Mouse (Mus musculus) heart, postnatal 0 days (tissue): ENCODE results near the gene Fmc1. TPM values are rescaled to one million over a fixed set of nuclear protein-coding genes. Genes with fewer than 3 reads are reported as not detected.
A peak's percentile ranks its signal among the peaks of the same experiment; 100 is the strongest.

Experiments used
- ATAC-seq: fragments of 200-750 bp; cut with Nextera tagmentation; 2 replicates; pipeline ENCODE4 v1.8.0; 2017; ENCODE audit warnings: low read depth, moderate number of reproducible peaks, moderate library complexity; ENCODE audit not compliant: insufficient read depth
- DNase-seq: peaks from one replicate; pipeline ENCODE4 v3.0.0-alpha.2; 2016; ENCODE audit warnings: low spot score
- H3K27ac ChIP-seq: fragments of 300-500 bp; sonication (generic); 2 replicates; pipeline ENCODE4 v1.5.1; 2014; ENCODE audit warnings: low read depth, mild to moderate bottlenecking
- H3K27me3 ChIP-seq: fragments of 300-500 bp; sonication (generic); 2 replicates; pipeline ENCODE4 v1.6.1; 2014; ENCODE audit warnings: low read length, mixed read lengths; ENCODE audit not compliant: control insufficient read depth, insufficient read depth
- H3K36me3 ChIP-seq: fragments of 300-500 bp; sonication (generic); replicated peaks from 2 replicates; pipeline ENCODE4 v1.6.1; 2014; ENCODE audit warnings: low read length, mixed read lengths; ENCODE audit not compliant: control insufficient read depth, insufficient read depth
- H3K4me1 ChIP-seq: fragments of 300-500 bp; sonication (generic); 2 replicates; pipeline ENCODE4 v1.6.1; 2014; ENCODE audit warnings: antibody characterized with exemption; ENCODE audit not compliant: control insufficient read depth, insufficient read depth
- H3K4me2 ChIP-seq: fragments of 300-500 bp; sonication (generic); 2 replicates; pipeline ENCODE4 v1.6.1; 2014; ENCODE audit warnings: low read depth, mild to moderate bottlenecking, low read length, moderate library complexity
- H3K4me3 ChIP-seq: fragments of 300-500 bp; sonication (generic); 2 replicates; pipeline ENCODE4 v1.5.1; 2014; ENCODE audit warnings: low read depth, low read length
- H3K9ac ChIP-seq: fragments of 300-500 bp; sonication (generic); replicated peaks from 2 replicates; pipeline ENCODE4 v1.6.1; 2014; ENCODE audit warnings: low read depth, low read length, mixed read lengths
- H3K9me3 ChIP-seq: fragments of 300-500 bp; sonication (generic); replicated peaks from 2 replicates; pipeline ENCODE4 v1.6.1; 2016; ENCODE audit warnings: low read length; ENCODE audit not compliant: control insufficient read depth
- CTCF ChIP-seq: IDR thresholded peaks from 2 replicates; pipeline ENCODE4 v1.5.1; 2016; ENCODE audit warnings: antibody characterized with exemption, control low read depth, low read depth
- EP300 ChIP-seq: IDR thresholded peaks from 2 replicates; pipeline ENCODE4 v1.6.1; 2016; ENCODE audit warnings: antibody characterized with exemption, low read depth
- WGBS: fragments of 180-500 bp; shearing (Covaris S2); extraction: QIAGEN DNeasy Blood & Tissue Kit; methylation state at CpG from one replicate; pipeline ENCODE4 v1.1.7; 2014; 5-methylcytosine and 5-hydroxymethylcytosine counted together
- polyA plus RNA-seq: library from polyadenylated mRNA; unstranded; fragments of >200 nt; fragmentation: Nextera tagmentation; extraction: Ambion mirVana; gene quantifications from 2 replicates; pipeline ENCODE4 v1.2.1, GENCODE M21; 2015
- total RNA-seq: library from RNA; depleted of rRNA; stranded (reverse); fragments of >200 nt; gene quantifications from 2 replicates; pipeline ENCODE4 v1.2.3, GENCODE M21; 2014; ENCODE audit warnings: low replicate concordance; rRNA removed

The Fmc1 gene
- 119 and 185 TPM in 2 replicates for total RNA-seq
- 453 and 460 TPM in 2 replicates for polyA plus RNA-seq

DNA sequence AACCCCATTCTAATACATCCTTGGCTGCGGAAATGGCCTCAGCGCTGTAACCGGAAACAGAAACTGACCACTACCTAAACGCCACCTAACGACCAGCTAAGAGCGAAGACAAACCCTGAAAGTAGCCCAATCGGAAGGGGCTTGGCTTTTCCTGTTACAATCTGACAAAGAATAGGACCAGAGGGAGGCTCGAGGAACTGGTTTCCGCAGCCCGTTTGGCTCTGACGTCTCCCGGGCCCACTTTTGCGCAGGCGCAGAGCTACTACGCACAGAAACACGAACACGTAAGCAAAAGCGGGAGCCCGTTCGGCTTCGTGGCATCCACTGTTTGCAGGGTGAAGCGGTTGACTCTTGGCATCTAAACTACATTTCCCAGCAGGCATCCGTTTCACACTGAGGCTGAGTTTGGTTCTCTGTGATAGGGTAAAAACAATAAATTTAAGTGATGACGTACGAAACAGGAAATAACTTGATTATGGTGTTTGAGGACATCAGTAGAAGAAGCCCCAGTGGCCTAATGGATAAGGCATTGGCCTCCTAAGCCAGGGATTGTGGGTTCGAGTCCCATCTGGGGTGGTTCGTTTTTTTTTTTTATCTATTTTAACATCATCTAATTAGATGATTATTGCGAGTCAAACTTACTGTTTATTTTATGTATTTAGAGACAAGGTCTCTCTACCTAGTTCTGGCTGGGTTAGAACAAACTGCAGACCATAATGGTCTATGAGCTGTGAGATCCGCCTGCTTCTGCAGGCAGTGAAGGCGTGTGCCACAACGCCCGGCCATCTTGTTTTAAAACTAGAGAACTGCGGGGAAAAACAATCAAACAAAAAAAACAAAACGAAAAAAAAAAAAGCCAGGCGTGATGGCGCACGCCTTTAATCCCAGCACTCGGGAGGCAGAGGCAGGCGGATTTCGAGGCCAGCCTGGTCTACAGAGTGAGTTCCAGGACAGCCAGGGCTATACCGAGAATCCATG lies at the start of gene Fmc1:
TSS of gene Fmc1 (plus strand) at position 75 of the 978 bp plus-strand sequence.
- H3K9me3 ChIP-seq, result no peaks in the 10 kb centered on the region
- peak within 1 kb of the TSS; percentile 71 for H3K4me3 ChIP-seq
- ATAC-seq, result peak; percentile 86
- DNase-seq, result peak; percentile 98
- H3K9ac ChIP-seq, result peak within 1 kb of the TSS; percentile 82
- TF ChIP-seq CTCF, result peak; percentile 47
- peak; percentile 66; the same call in 1 of the 2 replicates for TF ChIP-seq EP300
- peaks cover 14% of the 10 kb centered on the region for H3K4me1 ChIP-seq
- peak within 1 kb of the TSS; percentile 86 for H3K4me2 ChIP-seq
- WGBS, result 5% methylated on average over 41 of the region's 41 CpGs
- H3K27me3 ChIP-seq, result no peaks in the 10 kb centered on the region
- H3K36me3 ChIP-seq, result no peaks in the 10 kb centered on the region
- peak within 1 kb of the TSS; percentile 98 for H3K27ac ChIP-seq

GRCm38 (mm10) chr6:38492550-38492949 lies 40.8 kb upstream of the Fmc1 start:
- Histone ChIP-seq H3K27ac (no peak overlapping the region), H3K4me1 (no peaks in the 10 kb centered on the region), H3K4me2 (no peak overlapping the region), H3K9ac (no peak overlapping the region), H3K9me3 (no peaks in the 10 kb centered on the region), H3K4me3 (no peak overlapping the region), H3K27me3 (no peaks in the 10 kb centered on the region), H3K36me3 (peaks cover 57% of the 10 kb centered on the region)
- 82% methylated on average over 3 of the region's 3 CpGs for WGBS
- DNase-seq, result no peak
- peak; percentile 67 for TF ChIP-seq CTCF
- TF ChIP-seq EP300, result no peak
- ATAC-seq, result no peak

DNA sequence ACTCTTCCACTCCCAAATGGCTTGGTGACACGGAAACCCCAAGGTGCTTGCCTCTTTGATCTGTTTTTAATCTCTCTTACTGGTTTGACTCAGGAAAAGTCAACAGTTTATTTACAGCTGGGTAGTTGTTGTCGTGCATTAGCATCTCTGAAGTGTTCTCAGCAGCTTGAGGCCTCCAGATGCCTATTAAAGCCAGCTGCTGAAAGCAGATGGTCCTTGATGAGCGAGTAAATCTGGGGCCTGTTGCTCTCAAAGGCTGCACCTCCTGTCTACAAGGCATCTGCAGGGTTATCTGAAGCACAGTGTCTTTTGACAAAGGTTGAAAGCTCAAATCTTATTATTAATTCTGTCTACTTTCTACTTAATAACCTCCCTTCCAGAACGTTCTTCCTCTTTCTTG lies 37.7 kb upstream of the Fmc1 start:
- DNase-seq (no peak), ATAC-seq (no peak)
- Histone ChIP-seq H3K9ac (no peak overlapping the region), H3K9me3 (no peaks in the 10 kb centered on the region), H3K27me3 (no peaks in the 10 kb centered on the region), H3K4me3 (no peak overlapping the region), H3K36me3 (peaks cover 53% of the 10 kb centered on the region), H3K4me1 (no peaks in the 10 kb centered on the region), H3K27ac (no peak overlapping the region), H3K4me2 (no peak overlapping the region)
- TF ChIP-seq CTCF (no peak), EP300 (no peak)
- WGBS, result 66% methylated on average over 4 of the region's 4 CpGs

DNA sequence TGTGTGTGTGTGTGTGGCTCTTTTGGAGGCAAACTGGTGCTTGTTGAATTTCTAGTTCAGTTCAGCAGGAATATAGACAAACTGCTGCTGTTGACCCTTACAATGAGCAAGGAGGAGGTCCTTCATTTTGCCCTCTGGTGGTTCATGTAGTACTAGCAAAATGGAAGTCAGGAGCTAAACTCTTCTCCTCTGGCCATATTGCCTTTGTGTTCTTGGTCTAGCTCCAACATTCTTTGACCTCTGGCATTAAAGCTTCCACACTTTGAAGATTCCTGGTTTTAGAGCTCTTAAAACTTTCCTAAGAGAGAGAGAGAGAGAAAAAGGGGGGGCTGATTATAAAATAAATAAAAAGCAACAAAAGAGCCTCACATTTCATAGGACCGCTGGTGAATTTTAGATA lies 21.2 kb upstream of the Fmc1 start:
- DNase-seq, result no peak
- TF ChIP-seq CTCF (no peak), EP300 (no peak)
- Histone ChIP-seq H3K27ac (no peak overlapping the region), H3K9me3 (no peaks in the 10 kb centered on the region), H3K36me3 (no peaks in the 10 kb centered on the region), H3K4me1 (no peaks in the 10 kb centered on the region), H3K27me3 (no peaks in the 10 kb centered on the region), H3K4me2 (no peak overlapping the region), H3K4me3 (no peak overlapping the region), H3K9ac (no peak overlapping the region)
- WGBS, result 100% methylated on average over 1 of the region's 1 CpGs
- ATAC-seq, result no peak

- TF ChIP-seq CTCF (no peak), EP300 (no peak)
- no peak for ATAC-seq
These were observed 20.5 kb upstream of the Fmc1 start for GRCm38 (mm10) chr6:38512830-38513229.

More at GRCm38 (mm10) chr6:38512830-38513229, 20.5 kb upstream of the Fmc1 start:
- no peak for DNase-seq
- Histone ChIP-seq H3K27ac (no peak overlapping the region), H3K4me2 (no peak overlapping the region), H3K4me3 (no peak overlapping the region), H3K9ac (no peak overlapping the region), H3K36me3 (no peaks in the 10 kb centered on the region), H3K9me3 (no peaks in the 10 kb centered on the region), H3K27me3 (no peaks in the 10 kb centered on the region), H3K4me1 (no peaks in the 10 kb centered on the region)
